ENCODE assay signal across 8 mouse cellular contexts in genomic region chr2:72038235-72038634, GRCm38 (mm10). TPM values are rescaled to one million over a fixed set of nuclear protein-coding genes. Genes with fewer than 3 reads are reported as not detected.
DNase-seq lines count a peak whose midpoint lies in the region; ATAC-seq and TF ChIP-seq lines count a peak whose summit lies in the region.

No protein-coding gene starts in this region.

- TF ChIP-seq CTCF in forebrain, postnatal 0 days (IDR thresholded peaks at IDR 0.05; ENCODE audit: low read depth): peak; percentile 94

- no peaks in the 10 kb centered on the region; the same call in 1 of the 2 replicates for H3K4me1 ChIP-seq in forebrain, postnatal 0 days (ENCODE audit: insufficient read depth)
- peaks cover 3% of the 10 kb centered on the region; the same call in 1 of the 2 replicates for H3K4me1 ChIP-seq in hindbrain, embryonic 16.5 days (ENCODE audit: control insufficient read depth, insufficient read depth, low read depth, low read length)

- peak overlapping the region; percentile 41; the same call in 1 of the 2 replicates for H3K27ac ChIP-seq in forebrain, postnatal 0 days (ENCODE audit: low read depth, low read length)
- H3K27ac ChIP-seq in hindbrain, embryonic 16.5 days (ENCODE audit: low read depth, low read length): no peak overlapping the region

- 0 out of 2 replicates have a peak, but pooled peaks cover 4% of the 10 kb centered on the region for H3K36me3 ChIP-seq in forebrain, postnatal 0 days (ENCODE audit: insufficient read depth)
- no peaks in the 10 kb centered on the region for H3K36me3 ChIP-seq in hindbrain, embryonic 16.5 days (ENCODE audit: control insufficient read depth, insufficient read depth, low read length)

- peak overlapping the region; percentile 21 for H3K4me2 ChIP-seq in forebrain, postnatal 0 days (ENCODE audit: low read depth)
- H3K4me2 ChIP-seq in hindbrain, embryonic 16.5 days (ENCODE audit: low read length): no peak overlapping the region; the same call in 1 of the 2 replicates

- WGBS in forebrain, postnatal 0 days: 11% methylated on average over 1 of the region's 1 CpGs
- 14% methylated on average over 1 of the region's 1 CpGs for WGBS in hindbrain, embryonic 16.5 days

- peak; percentile 92 for DNase-seq in NIH3T3 (ENCODE audit: low read depth)
- peak; percentile 55 for DNase-seq in c-Kit-positive CD71-positive TER-119-positive erythroid progenitor cells, embryonic 14.5 days (ENCODE audit: low spot score)
- DNase-seq in forebrain, postnatal 0 days: peak; percentile 94
- peak; percentile 86 to 89 for DNase-seq in left cerebral cortex, adult 18-20 months (ENCODE audit: low spot score in 2 of 2)
- peak; percentile 77 for DNase-seq in right cerebral cortex, postnatal 25 days

- H3K4me3 ChIP-seq in forebrain, postnatal 0 days (ENCODE audit: low read depth, low read length): no peak overlapping the region
- H3K4me3 ChIP-seq in hindbrain, embryonic 16.5 days (ENCODE audit: low read length): no peak overlapping the region

- H3K9me3 ChIP-seq in forebrain, postnatal 0 days (ENCODE audit: low read length): no peaks in the 10 kb centered on the region
- H3K9me3 ChIP-seq in hindbrain, embryonic 16.5 days (ENCODE audit: control insufficient read depth, low read length): no peaks in the 10 kb centered on the region

- ATAC-seq in forebrain, postnatal 0 days: peak; percentile 79
- ATAC-seq in hindbrain, embryonic 16.5 days: peak; percentile 55
- ATAC-seq in megakaryocyte progenitor cell, adult 5-6 weeks (replicated peaks; ENCODE audit: poor library complexity): peak; percentile 82
- no peak for ATAC-seq in erythroid progenitor cell, adult 5-6 weeks (replicated peaks; ENCODE audit: low FRiP score, poor library complexity, severe bottlenecking)

- H3K9ac ChIP-seq in forebrain, postnatal 0 days: no peak overlapping the region
- H3K9ac ChIP-seq in hindbrain, embryonic 16.5 days (ENCODE audit: low read depth, low read length): no peak overlapping the region

- H3K27me3 ChIP-seq in forebrain, postnatal 0 days (ENCODE audit: insufficient read depth, low read length): no peaks in the 10 kb centered on the region
- peaks cover 2% of the 10 kb centered on the region; the same call in 1 of the 2 replicates for H3K27me3 ChIP-seq in hindbrain, embryonic 16.5 days (replicated peaks; ENCODE audit: control insufficient read depth, insufficient read depth, low read length)

RNA-seq across cellular contexts. Expression of gene Rapgef4, which starts 57.2 kb away (rescaled TPM):
- 46.4 and 58.7 TPM in 2 replicates for total RNA-seq in forebrain, postnatal 0 days (2014; rRNA removed)
- 15.8 and 27.0 TPM in 2 replicates for polyA plus RNA-seq in forebrain, postnatal 0 days (2015; fragmentation: Nextera tagmentation; extraction: Ambion mirVana)
- 38.6 and 41.3 TPM in 2 replicates for polyA plus RNA-seq in hindbrain, embryonic 16.5 days (2015; fragmentation: Nextera tagmentation; extraction: Ambion mirVana)
- 100 to 1,000 TPM; 460 to 461 TPM for total RNA-seq in left cerebral cortex, adult 18-20 months (2021)
- 1.9 and 3.8 TPM in 2 replicates for total RNA-seq in megakaryocyte progenitor cell, adult 5-6 weeks (2015)
- total RNA-seq in megakaryocyte progenitor cell, adult 5-6 weeks (2017): 0.50 and 3.5 TPM in 2 replicates
- total RNA-seq in erythroid progenitor cell, adult 5-6 weeks (2015; ENCODE audit: low replicate concordance): 0.42 TPM in 1 of 2 replicates, not detected in the other
- total RNA-seq in erythroid progenitor cell, adult 5-6 weeks (2017; ENCODE audit: low replicate concordance): not detected in 2 replicates
